In genomic region chr10:78322806-78323205, GRCm38 (mm10) we compare ENCODE assay signal across 8 mouse cellular contexts. TPM values are rescaled to one million over a fixed set of nuclear protein-coding genes. Genes with fewer than 3 reads are reported as not detected.
DNase-seq lines count a peak whose midpoint lies in the region; TF ChIP-seq lines count a peak whose summit lies in the region.

No protein-coding gene starts in this region.

- peaks cover 18% of the 10 kb centered on the region for H3K4me1 ChIP-seq in cortical plate, adult 2 months (ENCODE audit: control insufficient read depth, insufficient read depth, low read length)

- no peak overlapping the region for H3K4me3 ChIP-seq in layer of hippocampus, adult 2 months
- H3K4me3 ChIP-seq in cortical plate, adult 2 months (ENCODE audit: insufficient read depth, low read length), result no peak overlapping the region

- H3K27ac ChIP-seq in layer of hippocampus, adult 2 months, result peak overlapping the region; percentile 88
- H3K27ac ChIP-seq in cortical plate, adult 2 months (ENCODE audit: insufficient read depth, low read length), result no peak overlapping the region

- TF ChIP-seq CTCF in layer of hippocampus, adult 2 months (conservative IDR thresholded peaks at IDR 0.05), result peak; percentile 60
- peak; percentile 10; the same call in 1 of the 2 replicates for TF ChIP-seq CTCF in cortical plate, adult 2 months (IDR thresholded peaks at IDR 0.05; ENCODE audit: extremely low read depth, insufficient read depth, low read length)

- DNase-seq in cerebellum, postnatal 10 days, result peak; percentile 67 to 72
- DNase-seq in cerebellum, adult 9-10 months, result no peak
- DNase-seq in layer of hippocampus, adult 2 months (ENCODE audit: low spot score in 2 of 2), result no peak
- DNase-seq in layer of hippocampus, adult 9-10 months (ENCODE audit: low spot score), result no peak
- DNase-seq in lung, postnatal 36 days, result peak; percentile 65
- no peak for DNase-seq in ovary, adult 18-20 months (ENCODE audit: low spot score)
- no peak for DNase-seq in thymus, postnatal 25 days

- no peak for TF ChIP-seq POLR2A in cortical plate, adult 2 months (IDR thresholded peaks at IDR 0.05; ENCODE audit: extremely low read depth, insufficient read depth, low read length)

RNA-seq across cellular contexts. Expression of gene Agpat3, which starts 29.5 kb away (rescaled TPM):
- 100 to 1,000 TPM; 207 to 216 TPM for total RNA-seq in layer of hippocampus, adult 2 months (2021)
- polyA plus RNA-seq in cortical plate, adult 2 months (2012; rRNA removed), result 241 and 251 TPM in 2 replicates

Comparison
In these comparisons a context has a peak if more than half of its experiments do, and no peak if none do; other contexts are left out.
1. DNase-seq: peak in cerebellum, postnatal 10 days (2 of 2) and lung, postnatal 36 days (single experiment); none in cerebellum, adult 9-10 months (single experiment), layer of hippocampus, adult 2 months (0 of 2), layer of hippocampus, adult 9-10 months (single experiment), ovary, adult 18-20 months (single experiment) and thymus, postnatal 25 days (single experiment).